Mouse (Mus musculus): ENCODE measurements around the gene E2f2. TPM values are rescaled to one million over a fixed set of nuclear protein-coding genes. Genes with fewer than 3 reads are reported as not detected.
A peak's percentile ranks its signal among the peaks of the same experiment; 100 is the strongest.

The E2f2 gene
- total RNA-seq, 2 experiments from 2014 or later, result 0.36 to 1.3 TPM

- Histone ChIP-seq H3K27ac (peak overlapping the region; percentile 83), H3K4me3 (peak overlapping the region; percentile 47; the same call in 1 of the 2 replicates)
- DNase-seq (ENCODE audit: extremely low spot score in 1 of 2, low spot score in 2 of 2), result no peak
- intact Hi-C loops (cut with DNase I), result no loop called here
- TF ChIP-seq CTCF (IDR thresholded peaks at IDR 0.05), result peak; percentile 11; the same call in 1 of the 2 replicates
Observed at GRCm38 (mm10) chr4:136135874-136136728, 36.1 kb upstream of the E2f2 start.

GRCm38 (mm10) chr4:136139326-136140110, 32.7 kb upstream of the E2f2 start:
- intact Hi-C loops (cut with DNase I), result loop anchor here (5.0 kb wide), 1 partner anchor 37 kb away; no protein-coding TSS in a partner anchor
- Histone ChIP-seq H3K4me3 (no peak overlapping the region; the same call in 1 of the 2 replicates), H3K27ac (peak overlapping the region; percentile 83)
- no peak for DNase-seq (ENCODE audit: extremely low spot score in 1 of 2, low spot score in 2 of 2)
- TF ChIP-seq CTCF (IDR thresholded peaks at IDR 0.05), result no peak

- intact Hi-C loops (cut with DNase I), result loop anchor here (5.0 kb wide), 1 partner anchor 38 kb away; no protein-coding TSS in a partner anchor
- peak; percentile 36 for TF ChIP-seq CTCF (IDR thresholded peaks at IDR 0.05)
- peak; percentile 75 for DNase-seq (ENCODE audit: extremely low spot score in 1 of 2, low spot score in 2 of 2)
- Histone ChIP-seq H3K4me3 (peak overlapping the region; percentile 21; the same call in 1 of the 2 replicates), H3K27ac (peak overlapping the region; percentile 83)
Observed at GRCm38 (mm10) chr4:136140327-136141250, 31.6 kb upstream of the E2f2 start.

- no peak for DNase-seq (ENCODE audit: extremely low spot score in 1 of 2, low spot score in 2 of 2)
- intact Hi-C loops (cut with DNase I), result loop anchor here (5.0 kb wide), 1 partner anchor 40 kb away; no protein-coding TSS in a partner anchor
- H3K27ac ChIP-seq, result peak overlapping the region; percentile 83
- no peak for TF ChIP-seq CTCF (IDR thresholded peaks at IDR 0.05)
- H3K4me3 ChIP-seq, result peak overlapping the region; percentile 60
Observed at GRCm38 (mm10) chr4:136142267-136143192, 29.7 kb upstream of the E2f2 start.

GRCm38 (mm10) chr4:136143193-136143976, 28.8 kb upstream of the E2f2 start, which contains the start of gene Id3:
TSS of gene Id3 (plus strand) at chr4:136143497.
- Histone ChIP-seq H3K4me3 (peak within 1 kb of the TSS; percentile 60), H3K27ac (peak within 1 kb of the TSS; percentile 85)
- no peak for TF ChIP-seq CTCF (IDR thresholded peaks at IDR 0.05)
- DNase-seq (ENCODE audit: extremely low spot score in 1 of 2, low spot score in 2 of 2), result peak; percentile 62 to 75
- intact Hi-C loops (cut with DNase I), result loop anchor here (5.0 kb wide), 1 partner anchor 41 kb away; no protein-coding TSS in a partner anchor

- H3K4me3 ChIP-seq, result peak overlapping the region; percentile 60
- peak overlapping the region; percentile 85 for H3K27ac ChIP-seq
- intact Hi-C loops (cut with DNase I), result loop anchor here (5.0 kb wide), 1 partner anchor 42 kb away; no protein-coding TSS in a partner anchor
- DNase-seq (ENCODE audit: extremely low spot score in 1 of 2, low spot score in 2 of 2), result no peak
- TF ChIP-seq CTCF (IDR thresholded peaks at IDR 0.05), result no peak
Observed at GRCm38 (mm10) chr4:136144126-136144926, 27.9 kb upstream of the E2f2 start.

GRCm38 (mm10) chr4:136144927-136145292, 27.3 kb upstream of the E2f2 start:
- Histone ChIP-seq H3K27ac (peak overlapping the region; percentile 85), H3K4me3 (peak overlapping the region; percentile 60)
- intact Hi-C loops (cut with DNase I), result loop anchor here (5.0 kb wide), 1 partner anchor 43 kb away; no protein-coding TSS in a partner anchor
- TF ChIP-seq CTCF (IDR thresholded peaks at IDR 0.05), result no peak
- DNase-seq (ENCODE audit: extremely low spot score in 1 of 2, low spot score in 2 of 2), result no peak

GRCm38 (mm10) chr4:136145362-136145885, 26.8 kb upstream of the E2f2 start:
- TF ChIP-seq CTCF (IDR thresholded peaks at IDR 0.05), result no peak
- intact Hi-C loops (cut with DNase I), result no loop called here
- H3K27ac ChIP-seq, result peak overlapping the region; percentile 85
- DNase-seq (ENCODE audit: extremely low spot score in 1 of 2, low spot score in 2 of 2), result no peak
- peak overlapping the region; percentile 60 for H3K4me3 ChIP-seq

All from left cerebral cortex, adult 2 months (tissue).